Mouse (Mus musculus) frontal cortex, postnatal 25 days (tissue): ENCODE measurements around the gene Gfra1.

Experiments used
- DNase-seq, 2 experiments: peaks; one replicate each; pipeline ENCODE4 v3.0.0; 2022; ENCODE audit warnings: low spot score in 2 of 2

Gfra1 gene

GRCm38 (mm10) chr19:58251698-58252097 lies 204.0 kb downstream of the Gfra1 start:
- no peak for DNase-seq

GRCm38 (mm10) chr19:58251095-58251494 lies 204.6 kb downstream of the Gfra1 start:
- DNase-seq, result no peak

GRCm38 (mm10) chr19:58250237-58250636 lies 205.5 kb downstream of the Gfra1 start:
- no peak for DNase-seq

- DNase-seq, result no peak
Measured at GRCm38 (mm10) chr19:58244148-58244547, 211.6 kb downstream of the Gfra1 start.

- no peak for DNase-seq
Measured at GRCm38 (mm10) chr19:58243604-58244003, 212.1 kb downstream of the Gfra1 start.

- DNase-seq, result no peak
Measured at GRCm38 (mm10) chr19:58238325-58238724, 217.4 kb downstream of the Gfra1 start.

- no peak for DNase-seq
Measured at GRCm38 (mm10) chr19:58227725-58228124, 228.0 kb downstream of the Gfra1 start.

- no peak for DNase-seq
Measured at GRCm38 (mm10) chr19:58226882-58227281, 228.8 kb downstream of the Gfra1 start.

- no peak for DNase-seq
Measured at GRCm38 (mm10) chr19:58220061-58220831, 235.5 kb downstream of the Gfra1 start.

GRCm38 (mm10) chr19:58217591-58217990 lies 238.1 kb downstream of the Gfra1 start:
- no peak for DNase-seq

GRCm38 (mm10) chr19:58206496-58207044 lies 249.1 kb downstream of the Gfra1 start:
- DNase-seq, result no peak

GRCm38 (mm10) chr19:58205470-58205869 lies 250.2 kb downstream of the Gfra1 start:
- no peak for DNase-seq

GRCm38 (mm10) chr19:58202627-58203026 lies 253.1 kb downstream of the Gfra1 start:
- DNase-seq, result no peak

- no peak for DNase-seq
Measured at GRCm38 (mm10) chr19:58199679-58200078, 256.0 kb downstream of the Gfra1 start.

GRCm38 (mm10) chr19:58193733-58194456 lies 261.8 kb downstream of the Gfra1 start:
- no peak for DNase-seq

- no peak for DNase-seq
Measured at GRCm38 (mm10) chr19:58190947-58191346, 264.8 kb downstream of the Gfra1 start.

- DNase-seq, result no peak
Measured at GRCm38 (mm10) chr19:58186558-58186957, 269.2 kb downstream of the Gfra1 start.
